Mouse (Mus musculus) kidney, postnatal 36 days (tissue): ENCODE results near the gene Ripor1.

Experiments
- DNase-seq, 2 experiments: peaks; one replicate each; pipeline ENCODE4 v3.0.0; 2021 to 2022; ENCODE audit warnings: mixed read lengths in 2 of 2

Gene Ripor1

GRCm38 (mm10) chr8:105606189-105607023 lies 1.4 kb downstream of the Ripor1 start:
- peak; percentile 89 to 92 for DNase-seq

- DNase-seq, result no peak
These were observed 2.0 kb downstream of the Ripor1 start for GRCm38 (mm10) chr8:105607062-105607461.

DNA sequence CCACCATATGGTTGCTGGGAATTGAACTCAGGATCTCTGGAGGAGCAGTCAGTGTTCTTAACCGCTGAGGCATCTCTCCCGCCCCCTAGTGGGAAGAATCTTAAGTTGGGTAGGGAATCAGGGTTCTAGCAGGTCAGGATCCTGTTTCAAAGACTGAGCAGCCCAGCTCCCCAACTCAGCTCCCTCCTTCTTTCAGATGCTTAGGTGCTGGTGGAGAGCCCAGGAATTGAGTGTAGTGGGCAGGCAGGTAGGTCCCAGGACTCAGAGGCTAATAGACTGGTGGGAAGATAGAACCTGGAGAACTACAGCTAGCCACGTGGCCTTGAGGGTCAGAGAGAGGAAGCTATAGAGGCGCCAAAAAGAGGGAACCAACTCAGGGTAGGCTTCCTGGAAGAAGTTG lies 2.6 kb downstream of the Ripor1 start:
- DNase-seq, result peak; percentile 66 to 68

DNA sequence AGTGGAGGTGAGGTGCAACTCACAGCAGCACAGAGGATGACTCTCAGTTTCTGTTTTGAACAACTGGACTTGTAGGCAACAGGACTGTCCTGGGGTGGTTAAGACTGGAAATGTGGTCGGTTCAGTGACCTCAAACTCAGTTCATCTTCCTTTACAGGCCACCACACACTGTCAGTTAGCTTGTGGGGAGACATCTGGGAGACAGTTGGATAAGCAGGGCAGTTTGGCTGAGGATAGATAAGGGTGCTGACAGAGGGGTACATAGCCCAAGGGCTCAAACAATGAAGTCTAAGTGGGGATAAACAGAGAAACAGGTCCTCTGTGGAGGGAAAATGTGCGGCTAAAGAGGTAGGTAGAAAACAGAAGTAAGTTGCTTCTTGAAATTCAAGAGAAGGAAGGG lies 4.3 kb downstream of the Ripor1 start:
- DNase-seq, result no peak

- no peak for DNase-seq
These were observed 4.7 kb downstream of the Ripor1 start for GRCm38 (mm10) chr8:105609771-105610170.

- DNase-seq, result no peak
These were observed 6.8 kb downstream of the Ripor1 start for GRCm38 (mm10) chr8:105611836-105612235.

DNA sequence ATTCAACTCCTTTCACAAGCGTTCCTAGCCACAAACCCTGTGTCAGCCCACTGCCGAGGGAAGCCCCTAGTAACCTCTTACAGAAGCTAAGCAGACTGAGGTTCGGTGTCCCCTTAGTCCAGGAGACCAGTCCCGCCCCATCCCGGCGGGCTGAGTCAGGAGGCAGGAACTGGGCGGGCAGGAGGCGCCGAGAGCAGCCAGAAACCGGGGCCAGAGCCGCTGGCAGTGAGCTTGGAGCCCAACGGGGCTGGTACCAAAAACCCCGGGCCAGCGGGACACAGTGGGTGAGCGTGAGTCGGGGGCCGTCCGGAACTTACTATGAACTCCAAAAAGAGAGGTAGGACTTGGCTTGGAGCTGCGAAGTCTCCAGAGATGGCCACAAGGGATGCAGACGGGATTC lies 8.0 kb downstream of the Ripor1 start:
- DNase-seq, result peak; percentile 60 to 78

GRCm38 (mm10) chr8:105613830-105614511 lies 8.9 kb downstream of the Ripor1 start:
- DNase-seq, result peak; percentile 88 to 92

- DNase-seq, result no peak
These were observed 10.9 kb downstream of the Ripor1 start for GRCm38 (mm10) chr8:105615942-105616341.

DNA sequence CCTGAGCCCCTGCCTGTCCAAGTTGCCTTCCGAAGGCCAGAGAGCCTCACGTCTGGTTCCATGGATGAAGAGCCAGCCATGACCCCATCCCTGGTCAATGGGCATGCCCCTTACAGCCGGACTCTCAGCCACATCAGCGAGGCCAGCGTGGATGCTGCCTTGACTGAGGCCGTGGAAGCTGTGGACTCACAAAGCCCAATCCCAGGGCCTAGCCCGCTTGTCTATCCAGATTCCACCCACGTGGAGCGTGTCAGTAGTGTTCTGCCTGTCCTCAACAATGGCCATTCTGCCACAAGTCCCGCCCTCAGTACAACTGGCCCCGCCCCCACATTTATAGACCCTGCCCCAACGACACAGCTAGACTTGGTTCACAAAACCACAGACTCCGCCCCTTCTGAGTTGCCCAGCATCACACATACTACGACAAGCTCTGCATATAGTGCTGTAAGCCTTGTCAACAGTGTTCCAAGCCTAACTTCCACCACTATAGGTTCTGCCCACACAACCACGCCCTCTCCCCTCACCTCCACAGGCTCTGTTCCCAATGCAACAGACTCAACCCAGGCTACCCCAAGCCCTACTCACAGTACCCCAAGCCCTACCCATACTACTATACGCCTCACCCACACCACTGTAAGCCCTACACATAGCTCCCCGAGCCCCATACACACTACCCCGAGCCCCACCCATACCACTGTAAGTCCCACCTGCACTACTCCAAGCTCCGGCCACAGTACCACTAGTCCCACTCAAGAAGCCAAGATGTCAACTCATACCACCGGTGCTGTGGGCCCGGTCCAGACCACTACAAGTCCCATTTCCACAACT lies 12.6 kb downstream of the Ripor1 start:
- no peak for DNase-seq

DNA sequence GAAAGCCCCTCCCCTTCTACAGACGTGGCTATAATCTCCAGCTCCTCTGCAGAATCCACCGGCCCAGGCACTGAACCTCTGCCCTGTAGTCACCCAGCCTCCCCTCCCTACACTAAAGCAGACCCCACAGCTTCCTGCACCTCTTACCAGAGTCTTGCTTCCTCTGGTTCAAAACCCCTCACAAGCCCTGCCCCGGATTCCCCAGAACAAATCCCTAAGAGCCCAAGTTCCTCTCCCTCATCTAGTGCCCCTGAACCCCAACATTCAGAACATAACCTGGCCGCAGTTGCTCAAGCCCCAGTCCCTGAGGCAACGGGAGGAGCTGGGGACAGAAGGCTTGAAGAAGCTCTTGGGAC lies 13.2 kb downstream of the Ripor1 start:
- no peak for DNase-seq

GRCm38 (mm10) chr8:105618892-105619591 lies 14.0 kb downstream of the Ripor1 start:
- DNase-seq, result no peak

GRCm38 (mm10) chr8:105620211-105620610 lies 15.2 kb downstream of the Ripor1 start:
- no peak for DNase-seq

DNA sequence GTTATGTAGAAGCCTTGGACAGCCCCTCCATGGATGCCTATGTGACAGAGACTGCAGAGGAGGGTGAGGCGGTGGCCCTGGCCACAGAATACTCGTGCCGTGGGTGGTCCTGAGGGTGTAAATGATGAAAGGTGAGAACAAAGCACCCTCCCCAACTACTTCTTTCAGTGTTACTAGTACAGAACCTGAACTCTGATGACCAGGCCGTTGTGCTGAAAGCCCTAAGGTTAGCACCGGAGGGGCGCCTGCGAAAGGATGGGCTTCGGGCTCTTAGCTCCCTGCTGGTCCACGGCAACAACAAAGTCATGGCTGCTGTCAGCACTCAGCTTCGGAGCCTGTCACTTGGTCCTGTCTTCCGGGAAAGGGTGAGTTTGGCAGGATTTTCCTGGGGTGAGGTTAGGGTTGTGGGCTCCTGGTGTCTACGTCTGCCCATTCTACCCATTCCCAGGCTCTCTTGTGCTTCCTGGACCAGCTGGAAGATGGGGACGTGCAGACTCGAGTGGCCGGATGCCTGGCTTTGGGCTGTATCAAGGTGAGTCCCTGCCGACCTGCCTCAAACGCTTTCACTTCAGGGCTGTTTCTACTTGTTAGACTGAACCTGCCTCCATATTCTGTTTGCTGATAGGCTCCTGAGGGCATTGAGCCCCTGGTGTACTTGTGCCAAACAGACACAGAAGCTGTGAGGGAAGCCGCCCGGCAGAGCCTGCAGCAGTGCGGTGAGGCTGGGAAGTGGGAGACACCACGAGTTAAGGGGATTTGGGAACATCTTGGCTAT lies 16.1 kb downstream of the Ripor1 start:
- DNase-seq, result no peak

DNA sequence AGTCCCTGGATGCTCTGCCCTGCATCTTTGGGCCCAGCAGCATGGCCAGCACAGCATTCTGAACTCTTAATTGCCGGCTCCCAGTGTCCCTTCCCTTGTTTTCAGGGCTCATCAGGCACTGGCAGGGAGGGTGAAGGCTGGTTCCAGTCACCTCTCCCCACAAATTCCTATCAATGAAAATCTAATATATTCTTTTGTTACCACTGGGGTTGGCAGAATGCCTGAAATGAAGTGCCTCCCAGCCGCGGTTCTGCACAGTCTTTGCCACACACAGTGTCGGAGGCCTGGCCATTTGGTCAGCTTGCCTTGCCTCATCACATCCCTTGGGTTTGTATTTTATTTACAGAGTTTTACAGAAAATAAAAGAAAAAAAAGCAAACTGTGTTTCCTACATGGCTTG lies 16.8 kb downstream of the Ripor1 start:
- DNase-seq, result no peak

DNA sequence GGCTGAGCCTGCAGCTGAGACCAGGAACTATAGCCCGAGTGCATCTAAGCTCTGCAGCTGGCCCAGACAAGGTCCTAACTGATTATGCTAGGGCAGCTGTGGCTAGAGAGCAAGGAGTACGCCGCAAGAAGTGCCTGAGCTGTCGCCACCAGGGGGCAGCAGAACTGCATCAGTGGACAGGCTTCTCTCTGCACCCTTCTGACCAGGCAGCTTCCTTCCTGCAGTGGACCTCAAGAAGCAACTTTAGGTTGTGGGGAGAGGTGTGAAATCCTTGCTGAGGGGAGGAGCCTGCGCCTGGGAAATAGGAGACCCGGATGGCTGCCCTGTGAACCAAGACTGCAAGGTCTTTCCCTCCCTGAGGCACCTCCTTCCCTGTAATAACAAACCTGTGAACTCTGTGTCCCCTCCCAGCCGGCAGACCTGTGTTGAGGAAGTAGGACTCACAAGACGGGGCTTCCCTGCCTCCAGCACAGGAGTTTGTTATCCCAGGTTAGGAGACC lies 17.4 kb downstream of the Ripor1 start:
- peak; percentile 96 to 99 for DNase-seq

DNA sequence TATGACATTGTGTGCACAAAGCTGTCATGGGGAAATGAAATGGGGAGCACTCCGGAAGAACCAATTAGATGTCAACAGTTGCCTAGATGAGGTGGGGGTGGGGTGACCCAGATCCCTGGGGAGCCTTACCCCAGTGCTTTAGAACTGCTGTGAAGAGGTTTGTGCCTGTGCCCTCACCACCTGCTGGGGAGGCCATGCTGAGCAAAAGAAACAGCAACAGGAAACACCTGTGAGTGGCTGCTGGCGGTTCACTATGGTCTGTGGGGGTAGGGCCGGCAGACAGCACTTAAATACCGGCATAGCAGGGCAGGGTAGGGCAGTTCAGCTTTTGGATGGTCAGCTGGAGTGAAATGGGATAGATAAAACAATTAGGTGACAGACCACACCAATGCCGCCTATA lies 18.1 kb downstream of the Ripor1 start:
- peak in 1 of 2 experiments; percentile 31 for DNase-seq

- no peak for DNase-seq
These were observed 18.7 kb downstream of the Ripor1 start for GRCm38 (mm10) chr8:105623679-105624245.

DNA sequence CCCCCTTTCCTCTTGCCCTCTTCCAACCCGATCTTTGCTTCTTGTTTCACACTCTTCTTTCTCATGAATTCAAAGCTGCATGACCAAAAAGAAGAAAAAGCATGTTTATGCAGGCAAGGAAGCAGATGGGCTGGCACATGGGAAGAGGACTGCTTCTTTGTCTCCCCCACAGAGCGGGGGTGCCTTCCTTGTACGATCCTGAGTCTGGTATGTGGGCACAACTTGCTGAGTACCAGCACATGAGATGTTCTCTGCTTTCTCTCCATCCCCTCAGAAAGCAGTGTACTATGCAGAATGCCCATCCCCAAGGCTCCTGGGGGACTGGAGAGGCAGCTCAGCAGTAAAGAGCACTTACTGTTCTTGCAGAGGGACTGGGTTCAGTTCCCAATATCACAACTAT lies 19.3 kb downstream of the Ripor1 start:
- no peak for DNase-seq

- no peak for DNase-seq
These were observed 19.8 kb downstream of the Ripor1 start for GRCm38 (mm10) chr8:105624831-105625230.

- DNase-seq, result no peak
These were observed 21.0 kb downstream of the Ripor1 start for GRCm38 (mm10) chr8:105626086-105626485.
